Mouse (Mus musculus) myocyte (in vitro differentiated cells): ENCODE results near the gene Snapc3. TPM values are rescaled to one million over a fixed set of nuclear protein-coding genes. Genes with fewer than 3 reads are reported as not detected.
A peak's percentile ranks its signal among the peaks of the same experiment; 100 is the strongest.

Experiments
- H3K27me3 ChIP-seq: one replicate; pipeline ENCODE4 v1.6.1; 2011; ENCODE audit not compliant: control insufficient read depth, insufficient read depth, insufficient read length
- H3K36me3 ChIP-seq: one replicate; pipeline ENCODE4 v1.6.1; 2011; ENCODE audit not compliant: control insufficient read depth, insufficient read depth
- H3K4me2 ChIP-seq: one replicate; pipeline ENCODE4 v1.6.1; 2011; ENCODE audit warnings: low read depth, control low read depth
- H3K4me3 ChIP-seq: one replicate; pipeline ENCODE4 v1.5.1; 2011; ENCODE audit warnings: mild to moderate bottlenecking, control low read depth, moderate library complexity
- H3K79me2 ChIP-seq: one replicate; pipeline ENCODE4 v1.6.1; 2011; ENCODE audit not compliant: control insufficient read depth, insufficient read depth
- H3ac ChIP-seq: one replicate; pipeline ENCODE4 v1.6.1; 2011; ENCODE audit not compliant: control insufficient read depth, insufficient read length
- CEBPB ChIP-seq: IDR thresholded peaks from 2 replicates; pipeline ENCODE4 v1.6.1; 2011; ENCODE audit warnings: mild to moderate bottlenecking, moderate library complexity; ENCODE audit not compliant: poor library complexity, insufficient read depth, severe bottlenecking
- E2F4 ChIP-seq: IDR thresholded peaks from one replicate; pipeline ENCODE4 v1.6.1; 2011; ENCODE audit warnings: mild to moderate bottlenecking, control low read depth, moderate library complexity; ENCODE audit not compliant: insufficient read depth
- MAX ChIP-seq: IDR thresholded peaks from one replicate; pipeline ENCODE4 v1.6.1; 2011; ENCODE audit warnings: low read depth, mild to moderate bottlenecking, control low read depth
- MYOD1 ChIP-seq, 3 experiments: IDR thresholded peaks; one replicate each; pipeline ENCODE4 v1.6.1; 2011; ENCODE audit warnings: control low read depth in 2 of 3, low read depth in 2 of 3, mild to moderate bottlenecking in 2 of 3, moderate library complexity in 1 of 3; ENCODE audit not compliant: insufficient read length in 2 of 3, control insufficient read depth in 1 of 3
- MYOG ChIP-seq, 3 experiments: IDR thresholded peaks; one replicate each; pipeline ENCODE4 v1.6.1; 2011; ENCODE audit warnings: control low read depth in 2 of 3, low read depth in 2 of 3, mild to moderate bottlenecking in 2 of 3; ENCODE audit not compliant: insufficient read length in 2 of 3, control insufficient read depth in 1 of 3, insufficient read depth in 1 of 3
- POLR2A ChIP-seq: IDR thresholded peaks from one replicate; pipeline ENCODE4 v1.6.1; 2011; ENCODE audit warnings: low read depth, mild to moderate bottlenecking, control low read depth, moderate library complexity; ENCODE audit not compliant: insufficient read length
- POLR2AphosphoS2 ChIP-seq: IDR thresholded peaks from one replicate; pipeline ENCODE4 v1.6.1; 2011; ENCODE audit warnings: low read depth, control low read depth; ENCODE audit not compliant: insufficient read length
- REST ChIP-seq: IDR thresholded peaks from one replicate; pipeline ENCODE4 v1.6.1; 2011; ENCODE audit warnings: mild to moderate bottlenecking, control low read depth, moderate library complexity; ENCODE audit not compliant: insufficient read depth, insufficient read length
- SRF ChIP-seq: IDR thresholded peaks from one replicate; pipeline ENCODE4 v1.6.1; 2011; ENCODE audit warnings: low read depth; ENCODE audit not compliant: control insufficient read depth, insufficient read length
- TCF12 ChIP-seq: IDR thresholded peaks from one replicate; pipeline ENCODE4 v1.6.1; 2011; ENCODE audit warnings: mild to moderate bottlenecking, control low read depth; ENCODE audit not compliant: poor library complexity, insufficient read depth, severe bottlenecking
- TCF3 ChIP-seq: IDR thresholded peaks from one replicate; pipeline ENCODE4 v1.6.1; 2011; ENCODE audit warnings: low read depth, control low read depth; ENCODE audit not compliant: insufficient read length
- USF1 ChIP-seq: IDR thresholded peaks from one replicate; pipeline ENCODE4 v1.6.1; 2011; ENCODE audit warnings: low read depth, mild to moderate bottlenecking, control low read depth, moderate library complexity
- polyA plus RNA-seq: library from polyadenylated mRNA; unstranded; fragments of >200 nt; fragmentation: generic; extraction: Trizol; gene quantifications from one replicate; pipeline ENCODE4 v1.2.1, GENCODE M21; 2012; ENCODE audit warnings: missing spikeins

Gene Snapc3
- polyA plus RNA-seq, 1 experiment = 18.4 TPM

DNA sequence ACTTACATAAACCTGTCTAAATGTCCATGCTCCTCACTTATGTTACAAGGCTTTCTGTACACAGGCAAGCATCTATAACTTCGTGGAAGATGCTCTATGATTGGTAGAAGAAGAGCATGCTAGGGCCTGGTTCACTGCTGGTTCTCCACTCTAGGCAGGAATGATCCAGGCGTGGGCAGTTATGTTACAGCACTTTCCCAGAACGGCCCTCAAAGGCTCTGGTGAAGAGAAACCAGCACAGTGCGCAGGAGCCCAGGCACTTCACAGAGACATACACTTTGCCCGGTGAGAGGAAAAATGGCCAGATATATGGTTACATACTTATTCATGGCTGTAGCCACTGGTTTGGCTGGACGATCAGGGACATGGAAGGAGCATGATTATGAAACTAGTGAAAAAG lies 37.8 kb upstream of the Snapc3 start:
- Histone ChIP-seq H3K27me3 (no peaks in the 10 kb centered on the region), H3K4me2 (peak overlapping the region; percentile 74), H3K4me3 (no peak overlapping the region), H3ac (no peak overlapping the region), H3K36me3 (no peaks in the 10 kb centered on the region), H3K79me2 (no peaks in the 10 kb centered on the region)
- no peak for TF ChIP-seq CEBPB
- no peak for TF ChIP-seq MYOG (IDR thresholded peaks at IDR 0.05; ENCODE audit: control insufficient read depth in 1 of 3, insufficient read depth in 1 of 3, insufficient read length in 2 of 3, low read depth in 2 of 3)
- no peak for TF ChIP-seq TCF12
- no peak for TF ChIP-seq TCF3
- TF ChIP-seq REST = no peak
- TF ChIP-seq SRF = no peak
- no peak for TF ChIP-seq E2F4
- no peak for TF ChIP-seq USF1
- TF ChIP-seq MAX = no peak
- no peak for TF ChIP-seq MYOD1 (IDR thresholded peaks at IDR 0.05; ENCODE audit: control insufficient read depth in 1 of 3, insufficient read length in 2 of 3, low read depth in 2 of 3)
- TF ChIP-seq POLR2A = no peak
- TF ChIP-seq POLR2AphosphoS2 = no peak

DNA sequence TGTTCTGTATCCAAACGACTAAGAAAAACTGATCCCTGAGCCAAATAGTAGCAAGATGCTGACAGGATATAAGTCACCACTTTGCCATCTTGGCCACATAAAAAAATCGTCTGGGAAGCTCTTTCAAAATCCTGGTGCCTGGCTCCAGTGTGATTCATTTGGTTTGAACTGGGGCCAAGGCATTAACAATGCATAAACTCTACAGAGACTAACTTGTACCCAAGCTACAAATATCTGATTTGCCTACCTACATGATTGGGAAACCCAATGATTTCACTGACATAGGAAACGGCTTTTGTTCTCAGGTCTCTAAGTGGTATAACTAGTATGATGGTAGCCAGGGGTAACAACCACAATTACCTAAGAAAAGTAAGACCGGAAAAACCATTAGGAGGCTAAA lies 37.3 kb upstream of the Snapc3 start:
- Histone ChIP-seq H3K36me3 (no peaks in the 10 kb centered on the region), H3K27me3 (no peaks in the 10 kb centered on the region), H3ac (no peak overlapping the region), H3K4me3 (no peak overlapping the region), H3K79me2 (no peaks in the 10 kb centered on the region), H3K4me2 (peak overlapping the region; percentile 74)
- TF ChIP-seq CEBPB = peak; percentile 81
- TF ChIP-seq MYOD1 (IDR thresholded peaks at IDR 0.05; ENCODE audit: control insufficient read depth in 1 of 3, insufficient read length in 2 of 3, low read depth in 2 of 3) = no peak

DNA sequence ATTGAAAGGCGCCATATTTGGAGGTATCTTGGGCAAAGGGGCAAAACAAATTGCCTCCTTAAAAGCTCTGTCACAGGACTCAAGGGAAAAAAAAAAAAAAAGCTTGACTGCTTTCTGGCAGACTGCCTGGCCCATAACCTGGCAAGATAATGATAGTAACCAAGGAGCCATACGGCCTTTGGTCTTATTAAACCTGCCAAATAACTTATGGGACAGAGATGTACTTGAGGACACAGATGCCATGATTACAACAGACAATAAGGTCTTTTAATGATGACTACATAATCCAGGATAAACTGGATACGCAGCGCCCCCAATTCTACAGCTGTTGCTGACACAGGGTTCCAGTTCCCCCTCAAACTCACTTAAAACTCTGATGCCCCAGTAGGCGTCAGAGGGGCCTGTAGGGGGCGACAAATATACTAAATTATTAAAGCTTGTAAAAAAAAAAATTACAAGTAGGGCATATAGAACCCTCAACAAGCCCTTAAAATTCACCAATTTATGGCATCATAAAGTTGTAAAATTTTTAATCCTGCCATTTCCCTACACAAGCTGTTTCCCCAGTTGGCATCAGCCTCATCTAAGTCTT lies 33.5 kb upstream of the Snapc3 start:
- Histone ChIP-seq H3K79me2 (no peaks in the 10 kb centered on the region), H3ac (no peak overlapping the region), H3K27me3 (no peaks in the 10 kb centered on the region), H3K4me2 (no peak overlapping the region), H3K4me3 (no peak overlapping the region), H3K36me3 (no peaks in the 10 kb centered on the region)
- TF ChIP-seq MYOD1 (IDR thresholded peaks at IDR 0.05; ENCODE audit: control insufficient read depth in 1 of 3, insufficient read length in 2 of 3, low read depth in 2 of 3) (no peak), USF1 (no peak), CEBPB (no peak), MAX (no peak), REST (no peak), TCF12 (no peak), TCF3 (no peak), POLR2AphosphoS2 (no peak), MYOG (IDR thresholded peaks at IDR 0.05; ENCODE audit: control insufficient read depth in 1 of 3, insufficient read depth in 1 of 3, insufficient read length in 2 of 3, low read depth in 2 of 3) (no peak), E2F4 (no peak), POLR2A (no peak)

DNA sequence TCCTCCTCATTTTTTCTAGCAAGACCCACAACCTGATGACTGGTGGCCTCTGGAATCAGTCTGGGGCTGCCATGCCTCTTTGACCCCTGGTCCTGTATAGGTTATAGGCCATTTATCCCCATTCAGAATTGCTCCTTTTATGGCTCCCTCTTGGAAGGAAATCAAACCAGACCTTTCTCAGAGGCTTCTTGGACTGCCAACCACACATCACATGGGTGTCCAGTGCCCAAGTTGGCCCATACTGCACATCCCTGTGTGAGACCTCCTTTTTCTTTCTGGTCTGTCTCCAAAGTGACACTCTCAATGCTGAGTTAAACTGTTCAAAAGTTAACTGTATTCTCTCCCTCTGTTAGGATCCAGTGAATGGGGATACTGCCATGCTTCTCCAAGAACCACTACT lies 32.4 kb upstream of the Snapc3 start:
- H3K36me3 ChIP-seq = no peaks in the 10 kb centered on the region
- no peak overlapping the region for H3K4me3 ChIP-seq
- no peaks in the 10 kb centered on the region for H3K27me3 ChIP-seq
- no peaks in the 10 kb centered on the region for H3K79me2 ChIP-seq
- no peak for TF ChIP-seq MYOD1 (IDR thresholded peaks at IDR 0.05; ENCODE audit: control insufficient read depth in 1 of 3, insufficient read length in 2 of 3, low read depth in 2 of 3)
- TF ChIP-seq TCF3 = no peak
- TF ChIP-seq MYOG (IDR thresholded peaks at IDR 0.05; ENCODE audit: control insufficient read depth in 1 of 3, insufficient read depth in 1 of 3, insufficient read length in 2 of 3, low read depth in 2 of 3) = no peak
- TF ChIP-seq USF1 = no peak
- TF ChIP-seq MAX = no peak
- no peak for TF ChIP-seq POLR2A
- TF ChIP-seq TCF12 = no peak
- TF ChIP-seq E2F4 = no peak
- TF ChIP-seq POLR2AphosphoS2 = no peak
- TF ChIP-seq REST = no peak
- H3ac ChIP-seq = no peak overlapping the region
- no peak overlapping the region for H3K4me2 ChIP-seq

DNA sequence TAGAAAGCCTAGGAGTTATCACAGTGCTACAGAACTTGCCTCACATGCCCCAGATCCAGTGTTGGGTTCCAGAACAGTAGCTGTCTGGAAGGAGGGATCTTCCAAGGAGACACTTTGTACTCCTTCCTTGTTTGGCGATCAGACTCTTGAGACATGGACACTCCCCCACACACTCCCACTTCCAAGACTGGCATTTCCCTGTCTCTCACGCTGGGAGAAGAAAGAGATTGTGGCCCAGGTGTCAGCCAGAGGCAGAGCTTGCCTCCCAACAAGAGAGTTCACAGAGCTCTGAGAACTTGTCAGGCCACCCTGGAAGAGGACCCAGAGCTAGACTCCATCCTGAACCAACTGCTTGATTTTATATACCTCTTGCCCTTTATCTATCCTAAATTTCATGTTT lies 27.0 kb upstream of the Snapc3 start:
- Histone ChIP-seq H3ac (no peak overlapping the region), H3K36me3 (no peaks in the 10 kb centered on the region), H3K4me3 (no peak overlapping the region), H3K4me2 (no peak overlapping the region), H3K27me3 (no peaks in the 10 kb centered on the region), H3K79me2 (no peaks in the 10 kb centered on the region)
- no peak for TF ChIP-seq USF1
- no peak for TF ChIP-seq CEBPB
- TF ChIP-seq E2F4 = no peak
- no peak for TF ChIP-seq REST
- TF ChIP-seq MAX = no peak
- no peak for TF ChIP-seq POLR2A
- no peak for TF ChIP-seq POLR2AphosphoS2
- TF ChIP-seq TCF12 = no peak
- no peak for TF ChIP-seq SRF
- TF ChIP-seq MYOD1 (IDR thresholded peaks at IDR 0.05; ENCODE audit: control insufficient read depth in 1 of 3, insufficient read length in 2 of 3, low read depth in 2 of 3) = no peak
- no peak for TF ChIP-seq TCF3
- TF ChIP-seq MYOG (IDR thresholded peaks at IDR 0.05; ENCODE audit: control insufficient read depth in 1 of 3, insufficient read depth in 1 of 3, insufficient read length in 2 of 3, low read depth in 2 of 3) = no peak
